Mouse (Mus musculus) cerebellum, adult 9-10 months (tissue): ENCODE results near the gene Prelp.
"Not testable (repeated sequence)": the region's sequence is repeated elsewhere in the genome, so short reads cannot be mapped to it uniquely, and the experiment has no call there.

ENCODE experiments used
- DNase-seq: peaks from one replicate; pipeline ENCODE4 v3.0.0; 2022

The Prelp gene

DNA sequence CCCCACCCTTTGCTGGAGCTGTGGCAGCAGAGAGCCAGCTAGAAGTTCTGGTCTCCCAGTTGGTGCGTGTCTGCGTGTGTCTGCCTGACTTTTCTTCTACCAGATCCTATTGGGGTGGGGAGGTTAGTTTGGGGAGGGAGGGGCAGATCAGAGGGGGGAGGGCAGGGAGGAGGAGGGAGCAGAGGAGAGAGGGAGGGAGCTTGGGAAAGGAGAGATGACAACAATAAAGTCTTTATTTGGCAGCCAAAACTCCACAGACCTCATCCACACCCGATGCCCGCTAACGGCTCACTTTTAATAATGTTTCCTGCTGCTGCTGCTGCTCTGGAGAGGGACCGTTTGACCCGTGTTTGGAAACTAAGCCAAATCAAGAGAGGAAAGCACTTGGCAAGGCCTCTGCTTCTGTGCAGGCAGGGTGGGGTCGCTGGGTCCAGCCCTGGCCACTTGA lies at the start of gene Prelp:
Gene Prelp, minus strand, starts transcription at position 111 of the 448 bp plus-strand sequence.
- DNase-seq, result no peak

DNA sequence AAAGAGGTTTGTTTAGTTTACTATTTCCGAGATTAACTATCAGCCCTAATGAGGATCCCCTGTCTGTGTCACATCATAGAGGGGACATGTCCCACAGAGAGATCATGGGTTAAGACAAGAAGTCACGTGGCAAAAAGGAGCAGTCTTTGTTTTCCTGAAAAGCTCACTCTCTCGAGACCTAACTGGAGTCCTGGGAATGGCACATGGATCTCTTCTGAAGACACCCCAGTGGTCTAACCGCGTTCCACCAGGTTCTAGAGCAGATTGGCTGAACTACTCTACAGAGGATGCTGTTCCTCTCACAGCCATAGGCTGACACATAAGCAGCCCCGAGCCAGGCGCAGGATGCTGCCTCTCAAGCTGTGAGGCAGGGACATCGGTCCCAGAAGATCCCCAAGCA lies 48.2 kb upstream of the Prelp start:
- no peak for DNase-seq

GRCm38 (mm10) chr1:133968788-133969325 lies 47.6 kb upstream of the Prelp start:
- no peak for DNase-seq

- no peak for DNase-seq
These were observed 46.3 kb upstream of the Prelp start for GRCm38 (mm10) chr1:133967481-133968017.

GRCm38 (mm10) chr1:133966044-133966443 lies 44.8 kb upstream of the Prelp start:
- DNase-seq, result no peak

- DNase-seq, result no peak
These were observed 44.1 kb upstream of the Prelp start for GRCm38 (mm10) chr1:133965298-133965697.

- no peak for DNase-seq
These were observed 43.5 kb upstream of the Prelp start for GRCm38 (mm10) chr1:133964742-133965141.

DNA sequence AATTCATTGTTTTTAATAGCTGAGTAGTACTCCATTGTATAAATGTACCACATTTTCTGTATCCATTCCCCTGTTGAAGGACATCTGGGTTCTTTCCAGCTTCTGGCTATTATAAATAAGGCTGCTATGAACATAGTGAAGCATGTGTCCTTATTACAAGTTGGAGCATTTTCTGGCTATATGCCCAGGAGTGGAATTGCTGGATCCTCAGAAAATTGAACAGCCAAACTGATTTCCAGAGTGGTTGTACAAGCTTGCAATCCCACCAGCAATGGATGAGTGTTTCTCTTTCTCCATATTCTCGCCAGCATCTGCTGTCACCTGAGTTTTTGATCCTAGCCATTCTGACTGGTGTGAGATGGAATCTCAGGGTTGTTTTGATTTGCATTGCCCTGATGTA lies 42.4 kb upstream of the Prelp start:
- not testable (repeated sequence) for DNase-seq

- DNase-seq, result not testable (repeated sequence)
These were observed 41.9 kb upstream of the Prelp start for GRCm38 (mm10) chr1:133963128-133963527.

DNA sequence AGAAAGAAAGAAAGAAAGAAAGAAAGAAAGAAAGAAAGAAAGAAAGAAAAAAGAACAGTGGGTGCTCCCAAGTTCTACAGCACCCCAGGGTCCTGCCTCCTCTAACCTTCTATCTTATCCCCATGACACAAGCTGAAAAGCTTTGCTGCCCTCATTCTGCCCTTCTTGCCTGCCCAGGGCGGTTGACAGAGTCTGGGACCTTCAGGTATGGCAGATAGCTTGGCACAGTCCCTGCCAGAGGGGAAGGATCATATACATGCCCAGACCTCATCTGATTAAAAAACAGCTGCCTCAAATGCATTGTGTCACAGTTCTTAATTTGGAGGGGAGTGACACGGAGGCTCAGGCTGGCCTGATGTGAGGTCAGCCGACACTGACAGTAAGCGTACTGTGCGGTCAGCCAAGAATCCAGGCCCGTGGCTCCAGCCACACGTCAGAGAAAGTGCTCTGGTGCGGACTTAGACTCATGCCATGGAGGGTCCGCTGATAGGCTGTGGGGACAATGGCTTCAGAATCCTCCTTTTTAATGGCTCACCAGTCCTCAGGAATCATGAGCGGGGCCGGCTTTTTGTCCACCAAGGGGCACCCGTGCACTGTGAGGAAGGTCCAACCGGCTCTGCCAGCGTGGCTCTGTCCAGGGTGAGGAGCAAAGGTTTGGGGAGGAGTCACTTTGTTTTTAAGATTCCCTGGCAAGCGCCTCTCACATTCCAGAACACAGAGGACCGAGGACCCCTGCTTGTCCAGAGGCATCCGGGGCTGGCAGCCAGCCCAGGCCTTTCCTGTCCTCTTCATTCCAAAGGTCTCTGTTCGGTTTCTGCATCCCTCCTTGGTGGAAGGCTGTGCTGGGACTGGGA lies 40.3 kb upstream of the Prelp start:
- peak; percentile 86 for DNase-seq

GRCm38 (mm10) chr1:133959521-133959920 lies 38.3 kb upstream of the Prelp start:
- no peak for DNase-seq

DNA sequence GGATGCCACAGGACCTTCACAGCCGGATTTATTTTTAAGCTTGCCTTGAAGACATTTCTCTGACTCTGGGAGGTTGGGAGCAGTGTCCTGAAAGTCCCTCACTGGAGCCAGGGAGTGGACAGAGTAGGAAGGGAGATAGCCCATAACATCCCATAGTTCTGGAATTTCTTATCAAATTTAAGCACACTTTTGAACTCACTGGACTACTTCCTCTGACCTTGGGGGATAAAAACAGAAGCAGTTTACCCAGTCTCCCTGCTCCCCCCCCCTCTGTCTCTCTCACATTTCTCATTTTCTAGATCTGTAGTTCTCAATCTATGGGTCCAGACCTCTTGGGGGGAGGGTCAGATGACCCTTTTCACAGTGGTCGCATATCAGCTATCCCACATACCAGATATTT lies 32.8 kb upstream of the Prelp start:
- no peak for DNase-seq

GRCm38 (mm10) chr1:133953261-133953742 lies 32.1 kb upstream of the Prelp start:
- peak; percentile 81 for DNase-seq

DNA sequence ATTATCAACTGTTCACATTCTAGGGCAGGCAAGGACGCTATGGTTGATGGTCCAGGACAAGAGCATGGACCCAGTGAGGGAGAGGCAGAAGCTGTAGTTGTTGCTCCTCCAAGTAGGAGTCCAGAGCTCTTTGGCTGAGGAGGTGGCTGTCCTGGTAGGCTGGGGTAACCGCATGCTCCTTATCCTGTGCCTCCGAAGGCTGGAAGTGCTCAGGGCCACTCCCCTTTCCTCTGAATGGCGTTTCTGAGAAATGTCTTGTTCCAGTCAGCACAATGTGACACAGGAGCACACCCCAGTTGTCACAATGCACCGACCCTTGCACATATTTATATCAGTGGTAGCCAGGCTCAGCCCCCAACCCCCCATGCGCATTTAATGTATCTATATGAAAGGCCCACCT lies 30.4 kb upstream of the Prelp start:
- no peak for DNase-seq

- no peak for DNase-seq
These were observed 29.0 kb upstream of the Prelp start for GRCm38 (mm10) chr1:133950061-133950782.

DNA sequence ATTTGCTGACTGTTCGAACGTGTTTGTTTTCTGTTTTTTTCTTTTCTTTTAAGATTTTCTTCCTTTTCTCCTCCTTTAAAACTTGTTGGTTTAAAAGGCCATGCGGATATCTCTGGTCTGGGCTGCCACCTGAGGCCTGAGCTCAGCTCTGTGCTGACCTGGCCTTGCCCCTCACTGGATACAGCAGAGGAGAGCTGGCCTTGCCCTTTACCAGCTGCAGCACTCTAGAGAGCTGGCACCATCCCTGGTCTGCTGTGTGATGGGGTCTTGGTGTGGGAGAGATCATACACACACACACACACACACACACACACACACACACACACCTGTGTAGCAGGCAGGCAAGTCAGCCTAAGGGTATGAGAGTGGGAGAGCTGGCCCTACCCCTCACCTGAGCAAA lies 23.9 kb upstream of the Prelp start:
- DNase-seq, result no peak

- DNase-seq, result no peak
These were observed 20.7 kb upstream of the Prelp start for GRCm38 (mm10) chr1:133941904-133942303.

DNA sequence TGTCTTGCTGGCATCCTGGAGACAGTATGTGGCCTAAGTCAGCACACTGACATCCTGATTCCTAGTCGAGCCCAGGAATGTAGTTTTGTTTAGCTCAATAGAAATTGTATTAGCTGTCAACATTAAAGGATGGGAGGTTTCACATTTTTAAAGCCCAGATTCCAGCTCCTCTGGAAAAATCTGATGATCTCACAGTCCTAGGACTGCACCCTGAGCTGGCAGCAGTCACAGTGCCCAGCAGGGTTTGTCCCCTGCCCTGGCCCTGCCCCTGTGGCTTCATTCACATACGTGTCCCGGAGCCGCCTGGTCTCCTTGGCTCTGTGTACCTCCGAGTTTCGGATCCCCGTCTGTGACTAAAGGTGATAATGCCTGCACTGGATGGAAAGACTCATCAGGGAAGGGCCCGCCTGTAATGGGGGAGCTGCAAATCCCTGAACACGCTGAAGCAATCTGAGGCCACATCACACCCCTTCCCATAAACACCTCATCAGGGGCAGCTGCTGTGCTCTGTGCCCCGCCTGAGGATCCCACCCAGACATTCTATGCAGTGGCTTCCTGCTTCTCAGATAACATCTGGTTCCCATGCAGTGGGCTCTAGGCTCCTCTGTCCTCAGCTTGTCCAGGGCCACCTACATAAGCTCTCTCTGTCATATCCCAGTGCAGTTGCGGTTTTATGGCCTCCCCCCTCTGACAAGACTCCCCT lies 20.1 kb upstream of the Prelp start:
- DNase-seq, result no peak

- no peak for DNase-seq
These were observed 19.4 kb upstream of the Prelp start for GRCm38 (mm10) chr1:133940481-133941092.

DNA sequence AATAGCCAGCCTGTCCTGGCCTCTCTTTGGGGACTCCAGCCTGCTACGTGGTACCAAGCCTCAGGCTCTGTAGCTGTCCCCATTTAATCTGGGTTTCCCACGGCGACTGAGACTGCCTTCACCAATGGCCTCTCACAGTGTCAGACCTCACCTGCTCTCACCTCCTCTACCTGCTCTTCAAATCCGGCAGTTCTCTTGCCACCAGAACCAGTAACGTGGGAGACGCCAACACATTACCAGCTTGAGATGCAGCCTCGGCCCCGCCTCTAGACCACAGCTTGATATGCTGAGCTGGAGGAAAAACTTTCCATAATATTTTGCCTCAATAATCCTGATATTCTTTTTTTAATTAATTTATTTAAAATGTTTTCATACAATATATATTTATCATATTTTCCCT lies 18.5 kb upstream of the Prelp start:
- no peak for DNase-seq

GRCm38 (mm10) chr1:133936169-133936568 lies 15.0 kb upstream of the Prelp start:
- no peak for DNase-seq

DNA sequence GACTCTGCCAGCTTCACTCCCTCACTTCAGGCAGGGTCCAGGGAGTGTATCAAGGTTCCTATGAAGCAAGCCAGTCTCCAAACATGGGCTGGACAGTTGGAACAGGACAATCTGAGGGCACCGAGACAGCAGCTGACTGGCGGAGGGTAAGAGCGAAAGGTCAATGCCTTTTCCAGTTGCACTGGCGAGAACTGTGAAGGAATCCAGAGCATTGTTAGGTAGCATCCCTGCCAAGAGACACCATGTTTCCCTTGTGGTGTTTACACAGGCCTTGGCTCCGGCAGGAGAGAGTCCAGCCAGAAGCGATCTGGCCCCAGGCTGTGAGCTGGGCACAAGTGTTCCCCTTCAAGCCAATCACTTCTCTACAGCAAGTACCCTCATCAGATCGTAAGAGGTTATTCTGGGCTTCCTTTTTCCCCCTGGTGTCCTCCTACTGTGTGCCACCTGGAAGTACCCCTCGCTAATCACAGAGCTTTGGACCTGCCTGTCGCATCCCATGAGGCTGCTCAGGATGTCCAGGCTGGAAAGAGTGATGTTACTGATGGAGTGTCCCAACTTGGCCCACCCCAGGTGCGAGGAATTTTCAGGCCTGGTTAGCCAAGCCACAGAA lies 13.2 kb upstream of the Prelp start:
- peak; percentile 54 for DNase-seq
